Mouse (Mus musculus) thymus, adult 2 months (tissue): ENCODE measurements around the gene Pmpca.

ENCODE experiments used
- CTCF ChIP-seq: fragments of 200-500 bp; IDR thresholded peaks from 2 replicates; pipeline ENCODE4 v1.5.1; 2012; ENCODE audit warnings: mild to moderate bottlenecking, control low read depth, low read length, moderate library complexity, borderline replicate concordance; ENCODE audit not compliant: control insufficient read depth, poor library complexity, insufficient read depth; ENCODE audit errors: extremely low read depth
- POLR2A ChIP-seq: fragments of 200-500 bp; IDR thresholded peaks from 2 replicates; pipeline ENCODE4 v1.6.1; 2012; ENCODE audit warnings: mild to moderate bottlenecking, low read length, control low read depth, moderate library complexity; ENCODE audit not compliant: control insufficient read depth, poor library complexity, insufficient read depth; ENCODE audit errors: extremely low read depth

GRCm38 (mm10) chr2:26391617-26392016, 2.5 kb downstream of the Pmpca start:
- TF ChIP-seq POLR2A (no peak), CTCF (no peak)
